Comparison of ENCODE assay signal across 26 mouse cellular contexts in genomic region chr1:134115424-134115823, GRCm38 (mm10). TPM values are rescaled to one million over a fixed set of nuclear protein-coding genes. Genes with fewer than 3 reads are reported as not detected.
DNase-seq lines count a peak whose midpoint lies in the region; ATAC-seq and TF ChIP-seq lines count a peak whose summit lies in the region.
"Had no signal": no experiment of that assay in that cellular context is flagged by ENCODE, and none has a peak within 500 bp of the region (broad histone marks: within the 10 kb centered on the region; RNA-seq: fewer than 3 reads in every experiment).

No protein-coding gene starts in this region.

- ATAC-seq in forebrain, embryonic 12.5 days (ENCODE audit: low FRiP score): no peak
- no peak for ATAC-seq in forebrain, embryonic 13.5 days

- TF ChIP-seq CTCF in layer of hippocampus, adult 2 months (conservative IDR thresholded peaks at IDR 0.05): no peak
- no peak for TF ChIP-seq CTCF in kidney, adult 2 months (conservative IDR thresholded peaks at IDR 0.05; ENCODE audit: insufficient read depth, insufficient read length, low read depth, low read length)

- no peaks in the 10 kb centered on the region for H3K36me3 ChIP-seq in forebrain, embryonic 12.5 days (replicated peaks)
- H3K36me3 ChIP-seq in forebrain, embryonic 13.5 days (ENCODE audit: poor library complexity, severe bottlenecking): no peaks in the 10 kb centered on the region
- H3K36me3 ChIP-seq in kidney, adult 2 months (ENCODE audit: control insufficient read depth, insufficient read depth, low read length): no peaks in the 10 kb centered on the region
- H3K36me3 ChIP-seq: heart, embryonic 15.5 days; limb, embryonic 12.5 days; liver, embryonic 13.5 days; lung, embryonic 15.5 days; midbrain, embryonic 12.5 days; neural tube, embryonic 15.5 days had no signal

- no peak overlapping the region for H3K4me3 ChIP-seq in forebrain, embryonic 12.5 days (replicated peaks)
- H3K4me3 ChIP-seq in forebrain, embryonic 13.5 days: no peak overlapping the region
- no peak overlapping the region for H3K4me3 ChIP-seq in layer of hippocampus, adult 2 months
- H3K4me3 ChIP-seq in kidney, adult 2 months (ENCODE audit: insufficient read depth, low read depth, low read length): no peak overlapping the region
- H3K4me3 ChIP-seq: heart, embryonic 15.5 days; limb, embryonic 12.5 days; liver, embryonic 13.5 days; lung, embryonic 15.5 days; midbrain, embryonic 12.5 days; neural tube, embryonic 15.5 days had no signal

- no peak overlapping the region for H3K4me2 ChIP-seq in forebrain, embryonic 12.5 days
- H3K4me2 ChIP-seq in forebrain, embryonic 13.5 days: no peak overlapping the region
- H3K4me2 ChIP-seq: heart, embryonic 15.5 days; limb, embryonic 12.5 days; liver, embryonic 13.5 days; lung, embryonic 15.5 days; midbrain, embryonic 12.5 days; neural tube, embryonic 15.5 days had no signal

- H3K9ac ChIP-seq in forebrain, embryonic 12.5 days: no peak overlapping the region
- H3K9ac ChIP-seq in forebrain, embryonic 13.5 days: no peak overlapping the region
- H3K9ac ChIP-seq: heart, embryonic 15.5 days; limb, embryonic 12.5 days; liver, embryonic 13.5 days; lung, embryonic 15.5 days; midbrain, embryonic 12.5 days; neural tube, embryonic 15.5 days had no signal

- DNase-seq in layer of hippocampus, adult 2 months (ENCODE audit: low spot score in 2 of 2): no peak
- no peak for DNase-seq in layer of hippocampus, adult 9-11 months
- peak; percentile 44 for DNase-seq in right cerebral cortex, adult 2 months (ENCODE audit: low spot score in 2 of 2)
- DNase-seq in right cerebral cortex, postnatal 10 days (ENCODE audit: low spot score in 2 of 2): no peak
- no peak for DNase-seq in kidney, adult 2 months
- DNase-seq: adrenal gland, postnatal 14 days; cerebellum, adult 11-12 months; cerebellum, postnatal 36 days; gastrocnemius, postnatal 25 days; heart, postnatal 4 days; kidney, adult 9 months; kidney, postnatal 25 days; liver, embryonic 13.5 days had no signal

- H3K4me1 ChIP-seq in forebrain, embryonic 12.5 days: peaks cover 5% of the 10 kb centered on the region; the same call in 1 of the 2 replicates
- H3K4me1 ChIP-seq in forebrain, embryonic 13.5 days: peaks cover 7% of the 10 kb centered on the region; the same call in 1 of the 2 replicates
- no peaks in the 10 kb centered on the region for H3K4me1 ChIP-seq in kidney, adult 2 months (ENCODE audit: control insufficient read depth, insufficient read depth, low read length)
- H3K4me1 ChIP-seq: heart, embryonic 15.5 days; lung, embryonic 15.5 days had no signal

- TF ChIP-seq POLR2A in kidney, adult 2 months (IDR thresholded peaks at IDR 0.05; ENCODE audit: low read depth, low read length): no peak

- WGBS in forebrain, embryonic 12.5 days: 68% methylated on average over 8 of the region's 8 CpGs
- WGBS in forebrain, embryonic 13.5 days: 65% methylated on average over 8 of the region's 8 CpGs
- WGBS in kidney, adult 2 months: 74% methylated on average over 8 of the region's 8 CpGs

- 0 out of 2 replicates have a peak, but pooled peaks cover 5% of the 10 kb centered on the region for H3K9me3 ChIP-seq in forebrain, embryonic 12.5 days
- H3K9me3 ChIP-seq in forebrain, embryonic 13.5 days (replicated peaks): no peaks in the 10 kb centered on the region
- H3K9me3 ChIP-seq: heart, embryonic 15.5 days; liver, embryonic 13.5 days; lung, embryonic 15.5 days; midbrain, embryonic 12.5 days; neural tube, embryonic 15.5 days had no signal

- 0 out of 2 replicates have a peak overlapping the region, but pooled peaks have one; percentile 5 for H3K27ac ChIP-seq in forebrain, embryonic 12.5 days
- H3K27ac ChIP-seq in forebrain, embryonic 13.5 days: no peak overlapping the region
- H3K27ac ChIP-seq in layer of hippocampus, adult 2 months: 0 out of 2 replicates have a peak overlapping the region, but pooled peaks have one; percentile 10
- no peak overlapping the region for H3K27ac ChIP-seq in kidney, adult 2 months (ENCODE audit: insufficient read depth, low read depth, low read length)
- H3K27ac ChIP-seq: heart, embryonic 15.5 days; limb, embryonic 12.5 days; liver, embryonic 13.5 days; lung, embryonic 15.5 days; macrophage; midbrain, embryonic 12.5 days; neural tube, embryonic 15.5 days had no signal

- H3K27me3 ChIP-seq in forebrain, embryonic 12.5 days: no peaks in the 10 kb centered on the region; the same call in 1 of the 2 replicates
- H3K27me3 ChIP-seq in forebrain, embryonic 13.5 days: no peaks in the 10 kb centered on the region
- H3K27me3 ChIP-seq in kidney, adult 2 months (replicated peaks; ENCODE audit: control insufficient read depth, insufficient read depth, low read length): no peaks in the 10 kb centered on the region
- H3K27me3 ChIP-seq: limb, embryonic 12.5 days; lung, embryonic 15.5 days; midbrain, embryonic 12.5 days; neural tube, embryonic 15.5 days had no signal

RNA-seq across cellular contexts. Expression of gene Chit1, which starts 4.4 kb away (rescaled TPM):
- polyA plus RNA-seq in forebrain, embryonic 12.5 days (2016; fragmentation: Nextera tagmentation; extraction: Ambion mirVana): not detected in 2 replicates
- polyA plus RNA-seq in forebrain, embryonic 13.5 days (2015; fragmentation: Nextera tagmentation; extraction: Ambion mirVana): 0.17 TPM in 1 of 2 replicates, not detected in the other
- under 1 TPM in 1 of 2 experiments, not detected in 1; 0.20 TPM for total RNA-seq in layer of hippocampus, adult 2 months (2021)
- not detected in 2 replicates for polyA plus RNA-seq in kidney, adult 2 months (2012; rRNA removed)
- total RNA-seq: adrenal gland, postnatal 14 days; gastrocnemius, postnatal 25 days; heart, adult 8-10 months; heart, postnatal 4 days; MEL had no signal
- polyA plus RNA-seq: intestine, embryonic 14.5 days; limb, embryonic 12.5 days; macrophage; midbrain, embryonic 12.5 days; stomach, embryonic 14.5 days; urinary bladder, adult 2 months had no signal

RNA-seq across cellular contexts. Expression of gene Btg2, which starts 36.5 kb away (rescaled TPM):
- 128 and 135 TPM in 2 replicates for polyA plus RNA-seq in forebrain, embryonic 12.5 days (2016; fragmentation: Nextera tagmentation; extraction: Ambion mirVana)
- polyA plus RNA-seq in forebrain, embryonic 13.5 days (2015; fragmentation: Nextera tagmentation; extraction: Ambion mirVana): 122 and 129 TPM in 2 replicates
- 10 to 100 TPM; 17.2 to 22.0 TPM for total RNA-seq in layer of hippocampus, adult 2 months (2021)
- polyA plus RNA-seq in kidney, adult 2 months (2012; rRNA removed): 20.3 and 23.7 TPM in 2 replicates

Comparison
In these comparisons a context has a peak if more than half of its experiments do, and no peak if none do; other contexts are left out.
1. H3K27ac ChIP-seq: peak in forebrain, embryonic 12.5 days (single experiment) and layer of hippocampus, adult 2 months (single experiment); none in forebrain, embryonic 13.5 days (single experiment) and kidney, adult 2 months (single experiment).
2. DNase-seq: peak in right cerebral cortex, adult 2 months (2 of 2); none in layer of hippocampus, adult 2 months (0 of 2), layer of hippocampus, adult 9-11 months (single experiment), right cerebral cortex, postnatal 10 days (0 of 2) and kidney, adult 2 months (single experiment).